In genomic region chr5:135044575-135044974, GRCm38 (mm10) we compare ENCODE assay signal across 19 mouse cellular contexts. TPM values are rescaled to one million over a fixed set of nuclear protein-coding genes. Genes with fewer than 3 reads are reported as not detected.
DNase-seq lines count a peak whose midpoint lies in the region; ATAC-seq lines count a peak whose summit lies in the region.
"Had no signal": no experiment of that assay in that cellular context is flagged by ENCODE, and none has a peak within 500 bp of the region (broad histone marks: within the 10 kb centered on the region; RNA-seq: fewer than 3 reads in every experiment).

No protein-coding gene starts in this region.

- peak; percentile 60; the same call in 1 of the 2 replicates for ATAC-seq in frontal cortex, adult (ENCODE audit: low TSS enrichment)
- ATAC-seq: activated CD4-positive, CD25-positive, alpha-beta regulatory T cell, adult 4 months; CD4-positive, CD25-positive, alpha-beta regulatory T cell, adult 4 months; forebrain, embryonic 14.5 days; forebrain, embryonic 16.5 days; Patski had no signal

- DNase-seq in frontal cortex, postnatal 25 days (ENCODE audit: low spot score in 2 of 2) = no peak
- DNase-seq in right cerebral cortex, adult 18-20 months = peak; percentile 61
- no peak for DNase-seq in right cerebral cortex, postnatal 25 days
- DNase-seq in adrenal gland, postnatal 36 days = no peak
- DNase-seq: adrenal gland, adult 8-10 months; adrenal gland, postnatal 14 days; B cell, adult 2 months; cerebellum, adult 11-12 months; cerebellum, adult 2 months; cerebellum, adult 9-10 months; cerebellum, postnatal 10 days; cerebellum, postnatal 25 days had no signal

RNA-seq across cellular contexts. Expression of gene Dnajc30, which starts 19.4 kb away (rescaled TPM):
- total RNA-seq in adrenal gland, postnatal 36 days (2021) = 10 to 100 TPM; 28.1 to 34.6 TPM

RNA-seq across cellular contexts. Expression of gene Bud23, which starts 20.2 kb away (rescaled TPM):
- total RNA-seq in adrenal gland, postnatal 36 days (2021) = 10 to 100 TPM; 51.7 to 57.7 TPM

RNA-seq across cellular contexts. Expression of gene Stx1a, which starts 21.3 kb away (rescaled TPM):
- 1 to 10 TPM; 6.8 to 7.7 TPM for total RNA-seq in adrenal gland, postnatal 36 days (2021)

RNA-seq across cellular contexts. Expression of gene Vps37d, which starts 33.5 kb away (rescaled TPM):
- 1 to 10 TPM; 1.8 to 3.7 TPM for total RNA-seq in adrenal gland, postnatal 36 days (2021)
- total RNA-seq: G1E had no signal

RNA-seq across cellular contexts. Expression of gene Abhd11, which starts 35.6 kb away (rescaled TPM):
- total RNA-seq in adrenal gland, postnatal 36 days (2021) = 10 to 100 TPM; 45.4 to 55.3 TPM
